Mouse (Mus musculus) megakaryocyte, embryonic 14.5 days (primary cell): Measurements from ENCODE around the gene Mrpl9. TPM values are rescaled to one million over a fixed set of nuclear protein-coding genes. Genes with fewer than 3 reads are reported as not detected.

Experiments used
- H3K27me3 ChIP-seq: replicated peaks from 2 replicates; pipeline ENCODE3; 2012; ENCODE audit warnings: inconsistent platforms
- H3K36me3 ChIP-seq: replicated peaks from 2 replicates; pipeline ENCODE3; 2012; ENCODE audit warnings: low read length, inconsistent platforms, mixed read lengths
- H3K4me1 ChIP-seq: 2 replicates; pipeline ENCODE4 v1.6.1; 2012; ENCODE audit warnings: inconsistent platforms
- H3K4me3 ChIP-seq: replicated peaks from 2 replicates; pipeline ENCODE3; 2012; ENCODE audit warnings: moderate library complexity, mild to moderate bottlenecking, inconsistent platforms
- H3K9me3 ChIP-seq: 2 replicates; pipeline ENCODE4 v1.6.1; 2012; ENCODE audit warnings: inconsistent platforms
- FLI1 ChIP-seq: IDR thresholded peaks from 2 replicates; pipeline ENCODE4 v1.6.1; 2012; ENCODE audit warnings: low read length, inconsistent platforms, mixed read lengths
- GATA1 ChIP-seq: IDR thresholded peaks from 3 replicates; pipeline ENCODE4 v1.6.1; 2012; ENCODE audit warnings: mixed read lengths, low read length, inconsistent platforms, borderline replicate concordance
- polyA plus RNA-seq: library from polyadenylated mRNA; stranded (reverse); fragments of >175 nt; gene quantifications from 2 replicates; pipeline ENCODE4 v1.2.3, GENCODE M21; 2012; ENCODE audit warnings: low replicate concordance; ENCODE audit not compliant: insufficient read depth

Mrpl9 gene
- polyA plus RNA-seq, 1 experiment = 35.2 TPM

DNA sequence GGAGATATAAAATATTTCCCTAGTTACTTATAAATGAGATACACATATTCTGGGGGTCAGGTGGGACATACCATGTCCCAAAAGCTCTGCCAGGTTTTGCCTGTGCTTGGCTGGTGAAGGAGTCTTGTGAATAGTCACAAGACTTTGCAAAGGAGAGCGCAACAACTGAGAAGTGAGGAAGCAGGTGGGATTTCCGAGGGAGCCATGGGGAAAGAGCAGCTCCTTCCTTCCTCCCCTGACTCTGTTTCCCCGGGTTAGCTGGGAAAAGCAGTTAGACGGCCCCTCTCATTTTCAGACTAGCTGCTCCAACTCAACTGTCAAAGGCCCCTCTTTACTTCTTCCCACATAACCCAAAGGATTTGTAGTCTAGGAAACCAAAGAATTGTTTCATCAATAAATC is 54.0 kb downstream of the Mrpl9 start:
- no peak overlapping the region for H3K4me3 ChIP-seq
- no peaks in the 10 kb centered on the region for H3K27me3 ChIP-seq
- TF ChIP-seq GATA1 (no peak), FLI1 (no peak)
- H3K36me3 ChIP-seq = peaks cover 94% of the 10 kb centered on the region
- H3K4me1 ChIP-seq = no peaks in the 10 kb centered on the region
- H3K9me3 ChIP-seq = no peaks in the 10 kb centered on the region

Other genes starting within 250 kb of the Mrpl9 start
- gene Gm5286, start 246.6 kb upstream of the Mrpl9 start, polyA plus RNA-seq = not detected in 2 replicates
- not detected in 2 replicates for gene Gm4778, start 179.3 kb upstream of the Mrpl9 start, polyA plus RNA-seq
- 2.1 TPM in 1 of 2 replicates, not detected in the other for gene Them4, start 133.2 kb upstream of the Mrpl9 start, polyA plus RNA-seq
- not detected in 2 replicates for gene Them5, start 101.2 kb upstream of the Mrpl9 start, polyA plus RNA-seq
- gene C2cd4d, start 80.9 kb upstream of the Mrpl9 start, polyA plus RNA-seq = not detected in 2 replicates
- gene Rorc, start 70.5 kb upstream of the Mrpl9 start, polyA plus RNA-seq = not detected in 2 replicates
- gene Lingo4, start 44.8 kb upstream of the Mrpl9 start, polyA plus RNA-seq = not detected in 2 replicates
- gene Tdrkh, start 30.0 kb upstream of the Mrpl9 start, polyA plus RNA-seq = 2.8 TPM in 1 of 2 replicates, not detected in the other
- 0.28 and 3.2 TPM in 2 replicates for gene Oaz3, start 597 bp downstream of the Mrpl9 start, polyA plus RNA-seq
- not detected in 2 replicates for gene Celf3, start 35.0 kb downstream of the Mrpl9 start, polyA plus RNA-seq
- not detected in 2 replicates for gene Riiad1, start 37.0 kb downstream of the Mrpl9 start, polyA plus RNA-seq
- gene Snx27, start 139.4 kb downstream of the Mrpl9 start, polyA plus RNA-seq = 0.77 and 2.3 TPM in 2 replicates
- gene Gm10972, start 199.8 kb downstream of the Mrpl9 start, polyA plus RNA-seq = not detected in 2 replicates
- gene Tuft1, start 215.6 kb downstream of the Mrpl9 start, polyA plus RNA-seq = 1.8 and 6.8 TPM in 2 replicates